Mouse (Mus musculus): Measurements from ENCODE around the gene B3gntl1. TPM values are rescaled to one million over a fixed set of nuclear protein-coding genes. Genes with fewer than 3 reads are reported as not detected.

The B3gntl1 gene
- total and polyA plus RNA-seq, 2 experiments, result 2.4 to 2.7 TPM

- H3K4me1 ChIP-seq (ENCODE audit: control insufficient read depth, insufficient read depth, low read length), result no peaks in the 10 kb centered on the region
- no peaks in the 10 kb centered on the region for H3K27me3 ChIP-seq (ENCODE audit: control insufficient read depth, insufficient read depth, low read length)
- peaks cover 12% of the 10 kb centered on the region for H3K36me3 ChIP-seq (ENCODE audit: control insufficient read depth, insufficient read depth, low read length)
- H3K9ac ChIP-seq (ENCODE audit: low read depth, low read length), result no peak overlapping the region
- H3K4me3 ChIP-seq (ENCODE audit: insufficient read depth, low read depth, low read length), result no peak overlapping the region
- DNase-seq (ENCODE audit: extremely low read depth, low read depth, low spot score), result no peak
- H3K27ac ChIP-seq (replicated peaks; ENCODE audit: insufficient read depth, low read depth, low read length), result no peak overlapping the region
- TF ChIP-seq CTCF (IDR thresholded peaks at IDR 0.05; ENCODE audit: low read depth, low read length) (no peak), POLR2A (IDR thresholded peaks at IDR 0.05; ENCODE audit: extremely low read depth, insufficient read depth, low read length) (no peak)
- no peaks in the 10 kb centered on the region for H3K79me2 ChIP-seq (ENCODE audit: control insufficient read depth, insufficient read depth, low read length)
- WGBS, result 97% methylated on average over 3 of the region's 3 CpGs
Measured at GRCm38 (mm10) chr11:121601422-121601821, 71.5 kb downstream of the B3gntl1 start.

DNA sequence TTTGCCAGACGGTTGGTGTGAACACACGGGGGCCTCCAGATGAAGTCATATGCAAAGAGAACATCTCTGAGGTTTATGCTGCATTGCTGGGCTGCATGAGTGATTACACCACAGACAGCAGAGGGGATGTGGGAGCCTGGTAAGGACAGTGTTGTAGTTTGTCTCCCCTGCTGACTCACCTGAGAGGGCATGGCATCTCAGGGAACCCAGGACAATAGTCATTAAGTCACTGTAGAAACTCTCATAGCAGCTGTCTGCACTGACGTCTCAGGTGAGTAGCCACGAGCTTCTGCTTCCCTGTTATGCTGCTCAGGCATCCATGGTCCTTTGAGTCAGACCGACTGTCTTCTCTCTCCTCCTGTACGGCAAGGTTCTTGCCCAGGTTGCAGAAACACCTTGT, 75.7 kb downstream of the B3gntl1 start:
- H3K79me2 ChIP-seq (ENCODE audit: control insufficient read depth, insufficient read depth, low read length), result no peaks in the 10 kb centered on the region
- no peaks in the 10 kb centered on the region for H3K27me3 ChIP-seq (ENCODE audit: control insufficient read depth, insufficient read depth, low read length)
- 95% methylated on average over 6 of the region's 6 CpGs for WGBS
- DNase-seq (ENCODE audit: extremely low read depth, low read depth, low spot score), result no peak
- H3K27ac ChIP-seq (replicated peaks; ENCODE audit: insufficient read depth, low read depth, low read length), result no peak overlapping the region
- H3K36me3 ChIP-seq (ENCODE audit: control insufficient read depth, insufficient read depth, low read length), result peaks cover 12% of the 10 kb centered on the region; the same call in 1 of the 2 replicates
- no peak overlapping the region for H3K9ac ChIP-seq (ENCODE audit: low read depth, low read length)
- TF ChIP-seq POLR2A (IDR thresholded peaks at IDR 0.05; ENCODE audit: extremely low read depth, insufficient read depth, low read length) (no peak), CTCF (IDR thresholded peaks at IDR 0.05; ENCODE audit: low read depth, low read length) (no peak)
- H3K4me3 ChIP-seq (ENCODE audit: insufficient read depth, low read depth, low read length), result no peak overlapping the region
- no peaks in the 10 kb centered on the region for H3K4me1 ChIP-seq (ENCODE audit: control insufficient read depth, insufficient read depth, low read length)

DNA sequence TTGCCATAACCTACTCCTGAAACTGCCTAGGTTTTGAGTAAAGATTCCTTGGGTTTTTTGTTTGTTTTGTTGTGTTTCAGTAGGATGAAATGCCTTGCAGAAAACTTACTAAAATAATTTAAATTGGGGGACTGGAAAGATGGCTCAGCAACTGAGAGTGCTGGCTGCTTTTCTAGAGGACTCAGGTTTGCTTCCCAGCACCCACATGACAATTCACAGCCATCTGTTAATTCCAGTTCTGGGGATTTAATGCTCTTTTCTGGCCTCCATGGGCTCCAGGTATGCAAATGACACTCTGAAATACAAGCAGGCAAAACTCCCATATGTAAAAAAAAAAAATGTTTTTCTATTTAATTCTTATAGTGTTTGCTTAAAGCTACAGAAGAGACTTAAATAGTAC, 91.1 kb downstream of the B3gntl1 start:
- H3K27ac ChIP-seq (replicated peaks; ENCODE audit: insufficient read depth, low read depth, low read length), result no peak overlapping the region
- no peaks in the 10 kb centered on the region for H3K79me2 ChIP-seq (ENCODE audit: control insufficient read depth, insufficient read depth, low read length)
- TF ChIP-seq CTCF (IDR thresholded peaks at IDR 0.05; ENCODE audit: low read depth, low read length), result no peak
- no peak for TF ChIP-seq POLR2A (IDR thresholded peaks at IDR 0.05; ENCODE audit: extremely low read depth, insufficient read depth, low read length)
- H3K9ac ChIP-seq (ENCODE audit: low read depth, low read length), result no peak overlapping the region
- H3K4me3 ChIP-seq (ENCODE audit: insufficient read depth, low read depth, low read length), result no peak overlapping the region
- no peaks in the 10 kb centered on the region for H3K27me3 ChIP-seq (ENCODE audit: control insufficient read depth, insufficient read depth, low read length)
- peaks cover 13% of the 10 kb centered on the region for H3K36me3 ChIP-seq (ENCODE audit: control insufficient read depth, insufficient read depth, low read length)
- no peak for DNase-seq (ENCODE audit: extremely low read depth, low read depth, low spot score)
- H3K4me1 ChIP-seq (ENCODE audit: control insufficient read depth, insufficient read depth, low read length), result no peaks in the 10 kb centered on the region

Other genes with a start within 250 kb of the B3gntl1 start
- 12.0 and 13.4 TPM in 2 replicates for gene Fn3k, start 238.2 kb downstream of the B3gntl1 start, total RNA-seq (2014; rRNA removed)
- gene Fn3k, start 238.2 kb downstream of the B3gntl1 start, polyA plus RNA-seq (2012; rRNA removed), result 17.1 and 18.5 TPM in 2 replicates
- gene Tbcd, start 221.2 kb downstream of the B3gntl1 start, total RNA-seq (2014; rRNA removed), result 23.5 and 27.6 TPM in 2 replicates
- gene Tbcd, start 221.2 kb downstream of the B3gntl1 start, polyA plus RNA-seq (2012; rRNA removed), result 31.8 and 33.4 TPM in 2 replicates
- gene Zfp750, start 153.8 kb downstream of the B3gntl1 start, total RNA-seq (2014; rRNA removed), result 1.0 and 2.8 TPM in 2 replicates
- 2.7 and 3.5 TPM in 2 replicates for gene Zfp750, start 153.8 kb downstream of the B3gntl1 start, polyA plus RNA-seq (2012; rRNA removed)
- 4.3 and 5.3 TPM in 2 replicates for gene Metrnl, start 28.4 kb upstream of the B3gntl1 start, total RNA-seq (2014; rRNA removed)
- gene Metrnl, start 28.4 kb upstream of the B3gntl1 start, polyA plus RNA-seq (2012; rRNA removed), result 4.8 and 5.5 TPM in 2 replicates
- not detected in 2 replicates for gene Ptchd3, start 157.1 kb upstream of the B3gntl1 start, total RNA-seq (2014; rRNA removed)
- not detected in 2 replicates for gene Ptchd3, start 157.1 kb upstream of the B3gntl1 start, polyA plus RNA-seq (2012; rRNA removed)